Mouse (Mus musculus) intestine, postnatal 0 days (tissue): Measurements from ENCODE around the gene Opn1sw. TPM values are rescaled to one million over a fixed set of nuclear protein-coding genes. Genes with fewer than 3 reads are reported as not detected.
A peak's percentile ranks its signal among the peaks of the same experiment; 100 is the strongest.

ENCODE experiments used
- ATAC-seq: fragments of 200-750 bp; cut with Nextera tagmentation; 2 replicates; pipeline ENCODE4 v1.8.0; 2017; ENCODE audit warnings: mild to moderate bottlenecking, moderate TSS enrichment, moderate library complexity
- H3K27ac ChIP-seq: fragments of 300-500 bp; sonication (generic); 2 replicates; pipeline ENCODE4 v1.5.1; 2014; ENCODE audit warnings: mild to moderate bottlenecking, low read depth, low read length, moderate library complexity
- H3K27me3 ChIP-seq: fragments of 300-500 bp; sonication (generic); replicated peaks from 2 replicates; pipeline ENCODE4 v1.6.1; 2014; ENCODE audit warnings: low read length, mixed read lengths; ENCODE audit not compliant: control insufficient read depth, insufficient read depth
- H3K36me3 ChIP-seq: fragments of 300-500 bp; sonication (generic); 2 replicates; pipeline ENCODE4 v1.6.1; 2014; ENCODE audit warnings: mild to moderate bottlenecking, moderate library complexity; ENCODE audit not compliant: control insufficient read depth, insufficient read depth
- H3K4me1 ChIP-seq: fragments of 300-500 bp; sonication (generic); replicated peaks from 2 replicates; pipeline ENCODE4 v1.6.1; 2014; ENCODE audit warnings: antibody characterized with exemption, low read length, mixed read lengths; ENCODE audit not compliant: control insufficient read depth, insufficient read depth
- H3K4me2 ChIP-seq: fragments of 300-500 bp; sonication (generic); replicated peaks from 2 replicates; pipeline ENCODE4 v1.6.1; 2014; ENCODE audit warnings: low read depth, mild to moderate bottlenecking, moderate library complexity
- H3K4me3 ChIP-seq: fragments of 300-500 bp; sonication (generic); 2 replicates; pipeline ENCODE4 v1.5.1; 2014; ENCODE audit warnings: low read depth, low read length
- H3K9ac ChIP-seq: fragments of 300-500 bp; sonication (generic); 2 replicates; pipeline ENCODE4 v1.6.1; 2014; ENCODE audit warnings: mild to moderate bottlenecking, low read depth, low read length
- H3K9me3 ChIP-seq: fragments of 300-500 bp; sonication (generic); 2 replicates; pipeline ENCODE4 v1.6.1; 2016; ENCODE audit warnings: mixed run types; ENCODE audit not compliant: control insufficient read depth
- CTCF ChIP-seq: sonication (generic); IDR thresholded peaks from 2 replicates; pipeline ENCODE4 v1.5.1; 2016; ENCODE audit warnings: low read depth, mild to moderate bottlenecking, control low read depth, antibody characterized with exemption, moderate library complexity
- WGBS: fragments of 180-500 bp; shearing (Covaris S2); extraction: QIAGEN DNeasy Blood & Tissue Kit; methylation state at CpG from one replicate; pipeline ENCODE4 v1.1.7; 2014; 5-methylcytosine and 5-hydroxymethylcytosine counted together
- polyA plus RNA-seq: library from polyadenylated mRNA; unstranded; fragments of >200 nt; fragmentation: Nextera tagmentation; extraction: Ambion mirVana; gene quantifications from 2 replicates; pipeline ENCODE4 v1.2.1, GENCODE M21; 2015

Opn1sw gene
- polyA plus RNA-seq, 1 experiment from 2014 or later, result 0.13 TPM

DNA sequence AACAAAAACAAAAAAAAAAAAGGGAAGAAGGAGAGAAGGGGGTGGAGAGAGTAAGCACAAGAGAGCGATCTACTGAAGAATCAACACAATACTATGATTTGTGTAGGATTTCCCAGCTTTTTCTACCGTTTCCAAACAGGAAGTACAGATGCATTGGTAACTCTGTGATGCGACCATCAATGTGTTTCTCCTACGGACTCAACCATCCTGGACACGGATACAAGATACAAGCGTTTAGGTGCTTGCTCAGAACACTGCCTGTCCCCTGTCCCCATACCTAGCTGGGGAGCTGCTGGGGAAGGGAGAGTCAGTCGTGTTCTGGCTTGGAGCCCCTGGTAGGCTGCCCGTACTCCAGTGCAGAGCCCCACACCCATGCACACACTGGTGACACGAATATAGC, 1.2 kb upstream of the Opn1sw start:
- no peak for TF ChIP-seq CTCF
- ATAC-seq, result no peak
- H3K36me3 ChIP-seq, result no peaks in the 10 kb centered on the region
- H3K9ac ChIP-seq, result no peak overlapping the region
- H3K27ac ChIP-seq, result no peak overlapping the region
- no peak overlapping the region for H3K4me2 ChIP-seq
- H3K9me3 ChIP-seq, result no peaks in the 10 kb centered on the region
- H3K27me3 ChIP-seq, result peaks cover 9% of the 10 kb centered on the region; the same call in 1 of the 2 replicates
- no peaks in the 10 kb centered on the region for H3K4me1 ChIP-seq
- H3K4me3 ChIP-seq, result no peak overlapping the region
- WGBS, result 49% methylated on average over 9 of the region's 9 CpGs

DNA sequence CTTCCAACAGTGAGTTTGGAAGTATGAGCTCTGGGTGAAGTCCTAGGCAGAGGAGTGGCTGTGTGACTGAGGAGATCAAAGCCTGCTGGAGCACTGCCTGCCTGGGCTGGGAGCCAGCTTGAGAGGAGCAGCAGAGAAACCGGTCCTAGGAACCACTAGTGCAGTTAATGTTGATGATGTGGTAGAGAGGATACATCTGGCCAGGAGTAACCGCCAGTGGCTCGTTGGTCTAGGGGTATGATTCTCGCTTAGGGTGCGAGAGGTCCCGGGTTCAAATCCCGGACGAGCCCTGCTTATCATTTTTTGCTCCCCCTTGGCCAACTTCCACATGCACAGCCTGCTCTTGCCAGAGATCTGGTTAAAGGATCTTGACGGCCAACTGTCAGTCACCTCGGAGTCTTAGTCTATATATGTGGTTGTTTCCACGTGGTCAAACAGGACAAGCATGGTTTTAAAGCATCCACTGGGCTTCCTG, 375 bp upstream of the Opn1sw start:
- no peak overlapping the region for H3K9ac ChIP-seq
- no peak overlapping the region for H3K27ac ChIP-seq
- H3K9me3 ChIP-seq, result no peaks in the 10 kb centered on the region
- H3K36me3 ChIP-seq, result no peaks in the 10 kb centered on the region
- H3K4me1 ChIP-seq, result no peaks in the 10 kb centered on the region
- no peak for TF ChIP-seq CTCF
- H3K4me3 ChIP-seq, result 0 out of 2 replicates have a peak overlapping the region, but pooled peaks have one; percentile 11
- 21% methylated on average over 11 of the region's 11 CpGs for WGBS
- H3K27me3 ChIP-seq, result peaks cover 1% of the 10 kb centered on the region; the same call in 1 of the 2 replicates
- H3K4me2 ChIP-seq, result peak overlapping the region; percentile 42
- peak; percentile 70; the same call in 1 of the 2 replicates for ATAC-seq

DNA sequence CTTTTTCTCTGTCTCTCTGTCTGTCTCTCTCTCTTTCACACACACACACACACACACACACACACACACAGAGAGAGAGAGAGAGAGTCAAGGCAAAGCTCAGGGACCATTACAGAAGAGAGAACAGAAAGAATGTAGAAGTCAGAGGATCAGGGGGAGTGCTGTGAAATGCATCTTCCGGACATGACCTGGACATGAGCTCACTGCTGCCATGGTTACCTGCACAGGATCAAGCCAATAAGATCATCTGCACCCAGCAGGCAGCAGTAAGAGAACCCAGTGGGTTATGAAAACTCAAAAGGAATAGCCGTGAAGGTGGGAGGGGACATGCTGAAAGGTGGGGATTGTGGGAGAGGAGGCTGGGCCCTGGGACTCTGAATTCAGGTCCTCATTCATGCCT, 5.8 kb downstream of the Opn1sw start:
- 55% methylated on average over 2 of the region's 2 CpGs for WGBS
- no peak for ATAC-seq
- TF ChIP-seq CTCF, result no peak
- Histone ChIP-seq H3K4me3 (no peak overlapping the region), H3K9me3 (no peaks in the 10 kb centered on the region), H3K36me3 (peaks cover 5% of the 10 kb centered on the region; the same call in 1 of the 2 replicates), H3K4me1 (no peaks in the 10 kb centered on the region), H3K4me2 (no peak overlapping the region), H3K27me3 (no peaks in the 10 kb centered on the region), H3K9ac (no peak overlapping the region), H3K27ac (no peak overlapping the region)

DNA sequence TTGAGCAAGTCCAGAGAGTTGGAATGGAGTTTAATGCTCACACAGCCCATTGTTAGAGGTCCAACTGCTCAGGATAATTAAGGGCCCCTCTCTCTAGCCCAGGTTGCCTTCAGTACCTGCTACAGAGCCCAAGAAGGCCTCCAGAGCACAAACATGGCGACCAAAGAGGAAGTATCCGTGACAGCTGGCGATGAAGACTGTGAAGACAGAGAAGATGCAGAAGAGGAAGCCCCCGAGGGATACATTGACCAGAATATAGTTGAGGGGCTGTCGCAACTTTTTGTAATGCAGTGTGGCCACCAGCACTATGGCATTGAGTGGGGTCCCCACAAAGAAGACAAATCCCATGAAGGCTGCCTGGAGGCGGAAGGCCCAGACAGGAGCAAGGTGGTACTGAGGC, 8.3 kb downstream of the Opn1sw start:
- H3K4me2 ChIP-seq, result no peak overlapping the region
- WGBS, result 92% methylated on average over 6 of the region's 6 CpGs
- H3K27ac ChIP-seq, result no peak overlapping the region
- H3K36me3 ChIP-seq, result peaks cover 27% of the 10 kb centered on the region
- H3K9ac ChIP-seq, result no peak overlapping the region
- no peak for ATAC-seq
- no peak for TF ChIP-seq CTCF
- no peak overlapping the region for H3K4me3 ChIP-seq
- H3K4me1 ChIP-seq, result no peaks in the 10 kb centered on the region
- no peaks in the 10 kb centered on the region for H3K9me3 ChIP-seq
- no peaks in the 10 kb centered on the region for H3K27me3 ChIP-seq

DNA sequence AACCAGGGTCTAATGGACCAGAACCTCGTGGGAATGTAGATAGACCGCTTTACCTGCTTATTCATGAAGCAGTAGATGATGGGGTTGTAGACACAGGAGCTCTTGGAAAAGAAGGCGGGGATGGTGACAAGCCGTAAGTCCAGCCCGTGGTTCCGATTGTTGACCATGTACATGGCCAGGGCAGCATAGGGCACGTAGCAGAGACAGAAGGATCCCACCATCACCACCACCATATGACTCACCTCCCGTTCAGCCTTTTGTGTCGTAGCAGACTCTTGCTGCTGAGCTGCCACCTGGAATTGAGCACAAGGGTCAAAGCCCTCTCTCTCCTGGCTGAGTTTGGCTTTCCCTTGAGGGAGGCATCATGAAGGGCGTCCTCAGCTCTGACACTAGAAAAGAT, 9.6 kb downstream of the Opn1sw start:
- Histone ChIP-seq H3K36me3 (peaks cover 38% of the 10 kb centered on the region), H3K4me3 (no peak overlapping the region), H3K27me3 (no peaks in the 10 kb centered on the region), H3K27ac (no peak overlapping the region), H3K9ac (no peak overlapping the region), H3K4me2 (no peak overlapping the region), H3K4me1 (no peaks in the 10 kb centered on the region), H3K9me3 (no peaks in the 10 kb centered on the region)
- ATAC-seq, result no peak
- WGBS, result 89% methylated on average over 10 of the region's 10 CpGs
- no peak for TF ChIP-seq CTCF

DNA sequence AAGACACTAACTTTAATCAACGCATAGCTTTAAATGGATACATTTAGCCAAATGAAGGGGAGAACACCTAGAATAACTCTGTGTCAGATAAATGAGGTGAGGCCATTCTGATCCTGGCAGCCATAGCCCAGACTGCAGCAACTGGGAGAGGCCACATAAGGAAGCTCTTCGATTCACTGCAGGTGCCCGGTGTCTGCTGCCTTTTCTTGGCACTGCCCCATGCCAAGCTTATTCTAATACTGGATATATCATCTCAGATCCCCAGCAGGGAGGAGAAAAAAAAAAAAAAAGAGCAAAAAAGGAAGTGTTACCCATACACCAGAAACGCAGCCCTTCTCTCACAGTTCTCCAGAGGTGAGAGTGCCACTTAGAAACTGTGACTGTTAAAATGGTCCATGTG, 10.9 kb downstream of the Opn1sw start:
- Histone ChIP-seq H3K4me3 (no peak overlapping the region), H3K4me2 (no peak overlapping the region), H3K9ac (no peak overlapping the region), H3K27me3 (no peaks in the 10 kb centered on the region), H3K36me3 (peaks cover 51% of the 10 kb centered on the region), H3K27ac (no peak overlapping the region), H3K4me1 (no peaks in the 10 kb centered on the region), H3K9me3 (no peaks in the 10 kb centered on the region)
- TF ChIP-seq CTCF, result no peak
- 87% methylated on average over 4 of the region's 4 CpGs for WGBS
- ATAC-seq, result no peak

DNA sequence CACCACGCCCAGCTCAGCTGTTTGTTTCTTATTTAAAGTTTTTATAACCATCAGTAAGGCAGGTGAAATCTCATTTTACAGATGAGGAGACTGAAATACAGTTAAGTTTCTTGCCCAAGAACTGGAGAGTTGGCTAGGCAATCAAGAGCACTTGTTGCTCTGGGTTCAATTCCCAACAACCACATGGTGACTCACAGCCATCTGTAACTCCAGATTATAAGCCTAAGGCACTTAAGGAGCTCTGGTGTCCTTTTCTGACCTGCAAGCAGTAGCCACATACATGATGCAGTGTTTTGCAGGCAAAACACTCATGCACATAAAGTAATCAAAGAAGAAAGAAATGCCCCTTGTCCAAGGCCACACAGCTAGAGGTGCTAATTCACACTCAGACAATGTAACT, 23.0 kb downstream of the Opn1sw start:
- Histone ChIP-seq H3K4me1 (no peaks in the 10 kb centered on the region), H3K27me3 (no peaks in the 10 kb centered on the region), H3K9me3 (no peaks in the 10 kb centered on the region), H3K4me3 (no peak overlapping the region), H3K9ac (no peak overlapping the region), H3K4me2 (no peak overlapping the region), H3K36me3 (peaks cover 47% of the 10 kb centered on the region), H3K27ac (no peak overlapping the region)
- no peak for TF ChIP-seq CTCF
- no peak for ATAC-seq
- 89% methylated on average over 1 of the region's 1 CpGs for WGBS
